Mouse (Mus musculus): ENCODE measurements at regions not wholly inside any gene's neighbourhood (a gene's known extent, or its start where the extent isn't known, plus 50 kb on each side); places are given as distances from the start of the nearest gene placed in this dataset.
A peak's percentile ranks its signal among the peaks of the same experiment; 100 is the strongest.

- no peak for DNase-seq
These were observed 87.0 kb downstream of the Cog6 start for GRCm38 (mm10) chr3:52929827-52930605.

- peak; percentile 45 for DNase-seq
These were observed 89.6 kb downstream of the Cog6 start for GRCm38 (mm10) chr3:52927361-52927841.

- no peak for DNase-seq
These were observed 90.5 kb downstream of the Cog6 start for GRCm38 (mm10) chr3:52926549-52926948.

- peak; percentile 49 for DNase-seq
These were observed 91.8 kb downstream of the Cog6 start for GRCm38 (mm10) chr3:52925223-52925622.

GRCm38 (mm10) chr3:52924631-52925030, 92.4 kb downstream of the Cog6 start:
- DNase-seq, result no peak

- no peak for DNase-seq
These were observed 93.0 kb downstream of the Cog6 start for GRCm38 (mm10) chr3:52923824-52924559.

- DNase-seq, result no peak
These were observed 94.6 kb downstream of the Cog6 start for GRCm38 (mm10) chr3:52922411-52922810.

GRCm38 (mm10) chr3:52906823-52907564, 110.0 kb downstream of the Cog6 start:
- DNase-seq, result peak; percentile 27

- DNase-seq, result no peak
These were observed 113.0 kb downstream of the Cog6 start for GRCm38 (mm10) chr3:52904028-52904427.

GRCm38 (mm10) chr3:52897665-52898064, 119.4 kb downstream of the Cog6 start:
- DNase-seq, result no peak

GRCm38 (mm10) chr3:52896462-52896861, 120.6 kb downstream of the Cog6 start:
- no peak for DNase-seq

GRCm38 (mm10) chr3:52895751-52896150, 121.3 kb downstream of the Cog6 start:
- DNase-seq, result no peak

- DNase-seq, result no peak
These were observed 122.2 kb downstream of the Cog6 start for GRCm38 (mm10) chr3:52894812-52895211.

- DNase-seq, result no peak
These were observed 127.8 kb downstream of the Cog6 start for GRCm38 (mm10) chr3:52889156-52889715.

- no peak for DNase-seq
These were observed 135.1 kb downstream of the Cog6 start for GRCm38 (mm10) chr3:52881981-52882380.

GRCm38 (mm10) chr3:52881139-52881538, 135.9 kb downstream of the Cog6 start:
- no peak for DNase-seq

GRCm38 (mm10) chr3:52879700-52880099, 137.3 kb downstream of the Cog6 start:
- no peak for DNase-seq

GRCm38 (mm10) chr3:52878334-52878733, 138.7 kb downstream of the Cog6 start:
- DNase-seq, result no peak

- no peak for DNase-seq
These were observed 144.8 kb downstream of the Cog6 start for GRCm38 (mm10) chr3:52872260-52872659.

GRCm38 (mm10) chr3:52863146-52863849, 153.7 kb downstream of the Cog6 start:
- DNase-seq, result no peak

- DNase-seq, result no peak
These were observed 155.0 kb downstream of the Cog6 start for GRCm38 (mm10) chr3:52862026-52862425.

GRCm38 (mm10) chr3:52861538-52861937, 155.5 kb downstream of the Cog6 start:
- DNase-seq, result no peak
